Mouse (Mus musculus) lung, postnatal 14 days (tissue): ENCODE measurements around the gene Dus2.

Experiments
- DNase-seq: peaks from one replicate; pipeline ENCODE4 v3.0.0; 2021

Gene Dus2

DNA sequence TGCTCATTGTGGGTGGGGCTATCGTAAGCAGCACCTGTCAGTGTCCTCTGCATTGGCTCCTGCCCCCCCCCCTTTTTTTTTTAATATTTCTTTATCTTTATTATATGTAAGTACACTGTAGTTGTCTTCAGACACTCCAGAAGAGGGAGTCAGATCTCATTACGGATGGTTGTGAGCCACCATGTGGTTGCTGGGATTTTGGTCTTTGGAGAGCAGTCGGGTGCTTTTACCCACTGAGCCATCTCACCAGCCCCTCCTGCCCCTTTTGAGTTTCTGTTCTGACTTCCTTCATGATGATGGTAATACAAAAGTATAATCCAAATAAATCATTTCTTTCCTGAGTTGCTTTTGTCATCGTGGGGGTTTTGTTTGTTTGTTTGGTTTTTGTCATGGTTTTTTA lies 111.2 kb downstream of the Dus2 start:
- no peak for DNase-seq
